Mouse (Mus musculus) splenic B cell, adult 2 months (primary cell): ENCODE results near the gene Lpcat1.

Experiments
- DNase-seq: peaks from one replicate; pipeline ENCODE4 v3.0.0-alpha.2; 2011; ENCODE audit warnings: low read depth, low spot score
- H3K27me3 ChIP-seq: 2 replicates; pipeline ENCODE4 v1.6.1; 2012; ENCODE audit warnings: mild to moderate bottlenecking, low read length, moderate library complexity, mixed read lengths; ENCODE audit not compliant: control insufficient read depth, poor library complexity, insufficient read depth, severe bottlenecking
- H3K36me3 ChIP-seq: 2 replicates; pipeline ENCODE4 v1.6.1; 2012; ENCODE audit warnings: mild to moderate bottlenecking, low read length, moderate library complexity, mixed read lengths; ENCODE audit not compliant: control insufficient read depth, poor library complexity, insufficient read depth, severe bottlenecking

Gene Lpcat1

GRCm38 (mm10) chr13:73509869-73510268 is 42.9 kb downstream of the Lpcat1 start:
- H3K27me3 ChIP-seq = no peaks in the 10 kb centered on the region; the same call in 1 of the 2 replicates
- DNase-seq = no peak
- H3K36me3 ChIP-seq = peaks cover 11% of the 10 kb centered on the region

- peak; percentile 80 for DNase-seq
- no peaks in the 10 kb centered on the region; the same call in 1 of the 2 replicates for H3K27me3 ChIP-seq
- H3K36me3 ChIP-seq = peaks cover 12% of the 10 kb centered on the region
Measured at GRCm38 (mm10) chr13:73512776-73513673, 46.0 kb downstream of the Lpcat1 start.

GRCm38 (mm10) chr13:73516886-73517285 is 49.9 kb downstream of the Lpcat1 start:
- Histone ChIP-seq H3K36me3 (peaks cover 11% of the 10 kb centered on the region), H3K27me3 (no peaks in the 10 kb centered on the region)
- no peak for DNase-seq

GRCm38 (mm10) chr13:73533716-73534115 is 66.7 kb downstream of the Lpcat1 start:
- no peaks in the 10 kb centered on the region for H3K27me3 ChIP-seq
- no peaks in the 10 kb centered on the region for H3K36me3 ChIP-seq
- DNase-seq = no peak

GRCm38 (mm10) chr13:73535287-73535686 is 68.3 kb downstream of the Lpcat1 start:
- no peaks in the 10 kb centered on the region for H3K36me3 ChIP-seq
- no peaks in the 10 kb centered on the region for H3K27me3 ChIP-seq
- no peak for DNase-seq

- Histone ChIP-seq H3K27me3 (no peaks in the 10 kb centered on the region), H3K36me3 (no peaks in the 10 kb centered on the region)
- DNase-seq = no peak
Measured at GRCm38 (mm10) chr13:73536403-73536821, 69.4 kb downstream of the Lpcat1 start, which contains the start of gene Slc6a3. Gene Slc6a3, plus strand, starts transcription at chr13:73536747.

- no peaks in the 10 kb centered on the region for H3K27me3 ChIP-seq
- no peaks in the 10 kb centered on the region for H3K36me3 ChIP-seq
- no peak for DNase-seq
Measured at GRCm38 (mm10) chr13:73536824-73537223, 69.8 kb downstream of the Lpcat1 start.

- no peaks in the 10 kb centered on the region for H3K36me3 ChIP-seq
- DNase-seq = no peak
- no peaks in the 10 kb centered on the region for H3K27me3 ChIP-seq
Measured at GRCm38 (mm10) chr13:73564201-73564600, 97.2 kb downstream of the Lpcat1 start.
